Mouse (Mus musculus) limb, embryonic 15.5 days (tissue): Measurements from ENCODE around the gene Tnfrsf25. TPM values are rescaled to one million over a fixed set of nuclear protein-coding genes. Genes with fewer than 3 reads are reported as not detected.

Source experiments
- ATAC-seq: fragments of 200-750 bp; cut with Nextera tagmentation; 2 replicates; pipeline ENCODE4 v1.8.0; 2017; ENCODE audit warnings: low read depth, moderate TSS enrichment; ENCODE audit not compliant: insufficient number of reproducible peaks, low FRiP score, low TSS enrichment
- H3K27ac ChIP-seq: fragments of 300-500 bp; sonication (generic); 2 replicates; pipeline ENCODE4 v1.5.1; 2015; ENCODE audit warnings: moderate library complexity, mild to moderate bottlenecking, inconsistent platforms
- H3K27me3 ChIP-seq: fragments of 300-500 bp; sonication (generic); 2 replicates; pipeline ENCODE4 v1.6.1; 2015; ENCODE audit warnings: inconsistent platforms
- H3K36me3 ChIP-seq: fragments of 300-500 bp; sonication (generic); 2 replicates; pipeline ENCODE4 v1.6.1; 2015; ENCODE audit warnings: inconsistent platforms
- H3K4me1 ChIP-seq: fragments of 300-500 bp; sonication (generic); 2 replicates; pipeline ENCODE4 v1.6.1; 2015; ENCODE audit warnings: inconsistent platforms
- H3K4me2 ChIP-seq: fragments of 300-500 bp; sonication (generic); 2 replicates; pipeline ENCODE4 v1.6.1; 2015; ENCODE audit warnings: mild to moderate bottlenecking, inconsistent platforms
- H3K4me3 ChIP-seq: fragments of 300-500 bp; sonication (generic); 2 replicates; pipeline ENCODE4 v1.5.1; 2015; ENCODE audit warnings: mild to moderate bottlenecking, inconsistent platforms
- H3K9ac ChIP-seq: fragments of 300-500 bp; sonication (generic); 2 replicates; pipeline ENCODE4 v1.6.1; 2015; ENCODE audit warnings: inconsistent platforms
- H3K9me3 ChIP-seq: fragments of 300-500 bp; sonication (generic); 2 replicates; pipeline ENCODE4 v1.6.1; 2016; ENCODE audit warnings: inconsistent platforms
- WGBS: fragments of 180-500 bp; shearing (Covaris S2); methylation state at CpG from one replicate; pipeline ENCODE4 v1.1.7; 2015; 5-methylcytosine and 5-hydroxymethylcytosine counted together
- polyA plus RNA-seq: library from polyadenylated mRNA; unstranded; fragments of >200 nt; fragmentation: Nextera tagmentation; extraction: Ambion mirVana; gene quantifications from 2 replicates; pipeline ENCODE4 v1.2.1, GENCODE M21; 2015

The Tnfrsf25 gene
- polyA plus RNA-seq, 1 experiment from 2014 or later = 1.2 TPM

DNA sequence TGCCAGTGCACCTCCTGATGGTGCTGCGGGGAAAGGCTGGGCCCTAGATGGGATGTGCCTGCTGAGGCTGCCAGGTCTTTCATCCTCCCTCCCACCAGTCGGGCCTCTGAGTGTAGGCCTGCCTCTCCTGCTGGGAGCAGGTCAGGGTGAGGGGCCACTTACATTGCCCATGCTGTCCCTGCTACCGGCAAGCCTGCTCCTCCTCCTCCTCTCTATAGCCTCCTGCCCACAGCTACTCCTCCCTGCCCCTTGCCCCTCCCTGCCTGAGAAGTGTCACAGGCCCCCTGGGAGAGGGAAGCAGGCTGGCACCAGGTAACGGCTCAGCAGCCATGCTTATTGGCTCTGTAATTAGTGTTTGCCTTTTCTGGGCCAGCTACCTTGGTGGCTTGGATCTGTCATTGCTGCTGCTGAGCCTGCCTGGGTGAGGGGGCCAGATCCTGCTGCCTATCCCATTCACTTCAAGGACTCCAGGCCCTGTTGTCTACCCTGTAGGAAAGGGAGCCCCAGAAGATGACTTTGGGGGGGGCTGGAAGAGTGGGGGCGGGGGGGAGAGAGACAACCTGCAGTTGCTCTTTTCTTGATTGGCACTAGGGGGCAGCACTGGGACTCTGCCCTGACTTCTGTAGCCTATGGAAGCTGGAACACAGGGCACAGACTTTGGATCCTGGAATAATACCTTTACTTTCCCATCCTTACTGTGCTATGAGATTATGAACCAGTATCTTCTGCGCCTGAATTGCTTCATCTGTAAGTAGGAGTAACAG, 20.6 kb downstream of the Tnfrsf25 start:
- no peak overlapping the region for H3K27ac ChIP-seq
- H3K4me3 ChIP-seq = no peak overlapping the region
- no peak overlapping the region for H3K4me2 ChIP-seq
- WGBS = 34% methylated on average over 6 of the region's 6 CpGs
- ATAC-seq = no peak
- no peaks in the 10 kb centered on the region for H3K9me3 ChIP-seq
- peaks cover 71% of the 10 kb centered on the region for H3K27me3 ChIP-seq
- H3K36me3 ChIP-seq = no peaks in the 10 kb centered on the region
- no peak overlapping the region for H3K9ac ChIP-seq
- H3K4me1 ChIP-seq = peaks cover 22% of the 10 kb centered on the region

DNA sequence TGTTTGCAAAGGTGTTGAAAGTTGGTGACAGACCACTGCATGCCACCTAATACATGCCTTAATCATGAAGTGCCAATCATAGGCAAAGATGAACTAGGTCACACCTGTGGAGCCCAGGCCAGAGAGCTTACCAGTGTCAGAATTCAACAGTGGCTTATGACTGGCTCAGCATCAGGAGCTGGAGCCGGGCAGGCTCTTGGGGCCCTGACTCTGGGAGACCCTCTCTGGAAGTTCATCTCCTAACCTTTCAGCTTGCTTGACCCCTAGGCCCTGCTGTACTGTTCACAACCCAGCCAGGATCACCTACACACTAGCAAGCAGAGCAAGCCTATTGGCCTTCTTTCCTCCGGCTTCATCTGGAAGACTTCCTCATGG, 21.1 kb downstream of the Tnfrsf25 start:
- H3K4me2 ChIP-seq = no peak overlapping the region
- no peaks in the 10 kb centered on the region for H3K9me3 ChIP-seq
- H3K27ac ChIP-seq = no peak overlapping the region
- H3K4me3 ChIP-seq = no peak overlapping the region
- H3K36me3 ChIP-seq = no peaks in the 10 kb centered on the region
- WGBS = 94% methylated on average over 2 of the region's 2 CpGs
- no peak for ATAC-seq
- H3K9ac ChIP-seq = no peak overlapping the region
- peaks cover 70% of the 10 kb centered on the region for H3K27me3 ChIP-seq
- peaks cover 17% of the 10 kb centered on the region for H3K4me1 ChIP-seq

DNA sequence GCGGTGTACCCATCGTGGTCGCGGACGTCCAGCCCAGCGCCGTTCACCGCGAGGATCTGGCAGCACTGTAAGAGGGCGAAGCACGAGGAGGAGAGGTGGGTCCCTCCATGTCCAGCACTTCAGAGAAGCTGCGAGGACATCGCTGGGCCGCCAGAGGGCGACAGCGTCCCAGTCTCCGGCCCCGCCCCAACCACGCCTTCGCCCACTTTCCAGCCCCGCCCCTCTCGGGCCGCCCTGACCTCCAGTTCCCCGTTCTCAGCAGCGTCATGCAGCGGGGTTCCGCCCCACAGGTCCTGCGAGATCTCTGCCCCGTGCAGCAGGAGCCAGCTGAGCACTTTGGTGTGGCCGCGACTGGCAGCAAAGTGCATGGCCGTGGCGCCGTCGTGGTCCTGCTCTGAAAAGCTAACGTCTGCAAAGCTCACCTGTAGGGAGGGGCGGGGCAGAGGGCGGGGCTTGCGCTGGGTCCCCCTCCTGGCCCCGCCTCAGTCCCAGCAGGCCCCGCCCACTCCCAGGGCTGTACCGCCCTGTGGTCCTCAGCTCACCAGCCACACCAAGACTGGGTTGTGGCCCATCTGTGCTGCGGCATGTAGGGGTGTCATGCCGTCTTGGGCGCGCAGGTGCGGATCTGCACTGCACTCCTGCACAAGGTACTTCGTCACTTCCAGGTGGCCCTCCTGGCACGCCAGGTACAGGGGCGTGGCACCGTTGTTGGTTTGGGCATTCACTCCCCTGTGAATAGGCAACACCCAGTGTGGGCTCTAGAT, 22.9 kb downstream of the Tnfrsf25 start:
- Histone ChIP-seq H3K4me1 (peaks cover 9% of the 10 kb centered on the region), H3K4me3 (peak overlapping the region; percentile 49), H3K27ac (no peak overlapping the region), H3K9ac (no peak overlapping the region), H3K4me2 (peak overlapping the region; percentile 82), H3K9me3 (no peaks in the 10 kb centered on the region), H3K27me3 (peaks cover 59% of the 10 kb centered on the region), H3K36me3 (no peaks in the 10 kb centered on the region)
- WGBS = 3% methylated on average over 50 of the region's 51 CpGs
- ATAC-seq = peak; percentile 66

DNA sequence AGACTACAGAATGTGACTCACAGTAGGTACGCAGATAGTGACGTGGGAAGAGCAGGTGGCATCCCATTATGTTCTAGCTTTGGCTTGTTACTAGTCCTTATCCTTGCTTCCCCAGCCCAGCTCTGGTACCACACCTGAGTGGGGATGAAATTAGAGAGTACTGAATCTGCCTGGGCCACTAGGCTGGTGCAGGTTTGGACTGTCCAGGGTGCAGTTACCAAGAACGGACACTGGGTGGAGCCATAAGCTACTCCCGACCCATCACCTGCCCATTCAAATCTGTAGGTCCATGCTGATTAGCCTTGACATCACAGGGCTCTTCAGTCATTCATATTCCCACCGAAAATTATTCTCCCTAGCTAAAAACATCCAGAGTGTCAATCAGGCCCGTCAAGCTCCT, 24.7 kb downstream of the Tnfrsf25 start:
- Histone ChIP-seq H3K9ac (no peak overlapping the region), H3K9me3 (no peaks in the 10 kb centered on the region), H3K27me3 (peaks cover 48% of the 10 kb centered on the region), H3K4me1 (peaks cover 9% of the 10 kb centered on the region), H3K36me3 (no peaks in the 10 kb centered on the region), H3K27ac (no peak overlapping the region), H3K4me3 (no peak overlapping the region), H3K4me2 (no peak overlapping the region)
- ATAC-seq = no peak
- WGBS = 29% methylated on average over 6 of the region's 6 CpGs

DNA sequence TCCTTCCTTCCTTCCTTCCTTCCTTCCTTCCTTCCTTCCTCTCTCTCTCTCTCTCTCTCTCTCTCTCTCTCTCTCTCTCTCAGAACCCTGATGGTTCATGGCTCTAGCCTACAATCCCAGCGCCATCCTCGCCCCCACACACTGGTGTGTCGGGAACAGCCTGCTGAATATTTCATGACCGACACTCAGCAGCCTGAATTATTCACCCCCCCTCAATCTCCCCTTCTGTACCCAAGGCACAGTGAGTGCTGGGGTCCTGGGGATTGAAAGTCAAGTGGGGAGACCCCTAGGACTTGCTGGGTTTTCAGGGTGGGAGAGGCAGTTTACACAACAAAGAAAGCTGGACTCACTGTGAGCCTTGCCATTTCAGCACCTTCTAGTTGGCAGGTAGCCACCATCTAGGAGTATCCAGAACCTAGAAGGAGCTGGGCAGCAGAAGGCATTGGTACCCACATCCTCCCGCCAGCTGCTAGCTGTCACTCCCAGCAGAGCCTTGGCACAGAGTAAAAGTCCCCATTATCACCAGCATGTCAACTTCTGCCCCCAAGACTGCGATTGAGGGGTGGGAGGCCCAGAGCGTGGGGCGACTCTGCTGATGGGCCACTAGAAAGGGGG, 25.9 kb downstream of the Tnfrsf25 start:
- Histone ChIP-seq H3K36me3 (no peaks in the 10 kb centered on the region), H3K4me3 (no peak overlapping the region), H3K9me3 (no peaks in the 10 kb centered on the region), H3K4me1 (peaks cover 9% of the 10 kb centered on the region), H3K27ac (no peak overlapping the region), H3K9ac (no peak overlapping the region), H3K27me3 (peaks cover 42% of the 10 kb centered on the region), H3K4me2 (no peak overlapping the region)
- ATAC-seq = no peak
- WGBS = 74% methylated on average over 8 of the region's 8 CpGs

DNA sequence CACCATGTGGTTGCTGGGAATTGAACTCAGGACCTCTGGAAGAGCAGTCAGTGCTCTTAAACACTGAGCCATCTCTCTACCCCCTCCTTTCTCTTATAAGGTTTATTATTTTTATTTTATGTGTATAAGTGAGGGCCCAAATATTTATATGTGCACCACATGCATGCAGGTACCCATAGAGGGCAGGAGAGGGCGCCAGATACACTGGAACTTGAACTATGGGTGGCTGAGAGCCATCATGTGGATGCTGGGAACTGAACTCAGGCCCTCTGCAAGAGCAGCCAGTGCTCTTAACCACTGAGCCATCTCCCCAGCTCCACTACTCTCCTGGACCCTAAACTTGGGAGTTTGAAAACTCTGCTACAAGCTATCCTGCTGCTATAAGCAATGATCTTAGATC, 27.9 kb downstream of the Tnfrsf25 start:
- ATAC-seq = no peak
- Histone ChIP-seq H3K4me2 (no peak overlapping the region), H3K9me3 (no peaks in the 10 kb centered on the region), H3K9ac (no peak overlapping the region), H3K27ac (no peak overlapping the region), H3K36me3 (no peaks in the 10 kb centered on the region), H3K4me1 (peaks cover 5% of the 10 kb centered on the region), H3K27me3 (peaks cover 39% of the 10 kb centered on the region), H3K4me3 (no peak overlapping the region)
- 28% methylated on average over 1 of the region's 1 CpGs for WGBS

DNA sequence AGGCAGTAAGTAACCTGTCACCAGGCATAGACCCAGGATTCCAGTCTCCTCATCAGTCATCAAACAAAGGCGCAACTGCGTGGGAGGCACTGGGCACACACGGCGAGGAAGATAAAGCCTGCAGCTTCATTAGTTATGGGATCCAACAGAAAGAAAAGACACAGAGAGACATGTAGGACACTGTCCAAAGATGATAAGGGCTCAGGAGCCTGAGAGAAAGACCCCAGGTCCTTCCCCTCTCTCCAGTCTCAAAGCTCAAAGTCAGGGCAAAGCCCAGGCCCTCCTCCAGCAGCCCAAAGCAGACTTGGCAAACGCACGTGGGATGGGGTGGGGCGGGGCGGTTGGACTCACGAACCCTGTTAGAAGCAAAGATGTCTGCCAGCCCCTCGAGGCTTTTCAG, 29.7 kb downstream of the Tnfrsf25 start:
- H3K9me3 ChIP-seq = no peaks in the 10 kb centered on the region
- no peak overlapping the region for H3K27ac ChIP-seq
- no peak overlapping the region for H3K4me2 ChIP-seq
- ATAC-seq = no peak
- WGBS = 68% methylated on average over 10 of the region's 10 CpGs
- no peak overlapping the region for H3K9ac ChIP-seq
- no peak overlapping the region for H3K4me3 ChIP-seq
- no peaks in the 10 kb centered on the region for H3K4me1 ChIP-seq
- H3K36me3 ChIP-seq = no peaks in the 10 kb centered on the region
- peaks cover 45% of the 10 kb centered on the region for H3K27me3 ChIP-seq

DNA sequence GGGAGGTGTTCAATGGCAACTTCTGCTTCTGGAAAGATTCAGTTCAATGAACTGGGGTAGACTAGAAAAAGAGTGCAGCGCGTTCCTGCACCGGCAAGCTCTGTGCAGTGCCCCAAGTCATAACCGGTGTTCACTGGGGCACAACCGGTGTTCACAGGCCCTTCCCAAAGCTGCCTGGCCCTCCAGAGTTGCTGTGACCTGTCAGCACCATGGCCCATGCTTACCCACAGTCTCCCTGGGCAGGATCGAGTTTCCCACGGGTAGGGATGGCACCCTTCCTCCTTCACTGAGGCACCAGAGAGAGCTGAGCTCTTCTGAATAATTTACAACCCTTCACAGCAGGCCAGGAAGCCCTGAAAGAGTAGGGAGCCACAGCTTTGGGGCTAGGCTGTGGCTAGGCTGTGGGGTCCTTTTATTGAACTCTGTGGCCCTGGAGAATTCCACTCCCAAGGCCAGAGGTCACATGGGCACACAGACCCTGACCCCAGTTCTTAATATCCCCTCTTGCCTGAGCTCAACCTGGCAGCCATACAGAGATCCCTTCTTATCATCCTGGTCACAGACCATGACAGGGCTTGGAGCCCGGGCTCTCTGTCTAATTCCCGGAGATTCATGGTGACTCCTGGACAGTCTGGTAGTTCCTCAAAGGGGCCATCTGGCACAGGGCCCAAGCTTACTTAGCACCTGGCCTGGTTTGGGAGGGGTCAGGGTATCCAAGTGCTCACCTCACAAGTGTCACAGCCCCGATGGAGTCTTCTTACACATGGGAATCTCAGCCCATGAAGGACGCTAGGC, 30.5 kb downstream of the Tnfrsf25 start:
- Histone ChIP-seq H3K27ac (no peak overlapping the region), H3K4me2 (no peak overlapping the region), H3K4me3 (no peak overlapping the region), H3K4me1 (no peaks in the 10 kb centered on the region), H3K27me3 (peaks cover 45% of the 10 kb centered on the region), H3K36me3 (no peaks in the 10 kb centered on the region), H3K9ac (no peak overlapping the region), H3K9me3 (no peaks in the 10 kb centered on the region)
- WGBS = 49% methylated on average over 11 of the region's 11 CpGs
- no peak for ATAC-seq

DNA sequence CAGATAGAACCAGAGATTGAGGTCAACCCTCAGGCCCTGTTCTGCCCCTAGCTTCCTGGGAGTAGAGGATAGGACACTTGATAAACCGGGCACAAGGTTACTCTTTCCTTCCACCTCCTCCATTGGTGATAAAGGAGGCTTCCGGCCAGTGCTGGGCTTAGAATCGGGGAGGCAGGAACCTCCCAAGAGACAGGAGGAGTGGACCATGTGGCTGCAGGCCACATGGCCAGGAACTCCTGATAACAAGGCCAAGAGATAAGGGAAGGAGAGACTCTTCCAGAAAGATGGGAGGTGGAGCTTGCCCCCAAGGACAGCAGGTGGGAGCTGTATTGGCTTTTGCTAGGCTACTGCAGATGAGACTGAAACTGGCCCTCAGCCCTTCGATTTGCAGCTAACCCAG, 34.8 kb downstream of the Tnfrsf25 start:
- Histone ChIP-seq H3K9ac (no peak overlapping the region), H3K4me3 (no peak overlapping the region), H3K36me3 (no peaks in the 10 kb centered on the region), H3K27me3 (peaks cover 76% of the 10 kb centered on the region), H3K27ac (no peak overlapping the region), H3K4me1 (peaks cover 17% of the 10 kb centered on the region), H3K9me3 (no peaks in the 10 kb centered on the region), H3K4me2 (no peak overlapping the region)
- no peak for ATAC-seq
- 79% methylated on average over 4 of the region's 4 CpGs for WGBS

DNA sequence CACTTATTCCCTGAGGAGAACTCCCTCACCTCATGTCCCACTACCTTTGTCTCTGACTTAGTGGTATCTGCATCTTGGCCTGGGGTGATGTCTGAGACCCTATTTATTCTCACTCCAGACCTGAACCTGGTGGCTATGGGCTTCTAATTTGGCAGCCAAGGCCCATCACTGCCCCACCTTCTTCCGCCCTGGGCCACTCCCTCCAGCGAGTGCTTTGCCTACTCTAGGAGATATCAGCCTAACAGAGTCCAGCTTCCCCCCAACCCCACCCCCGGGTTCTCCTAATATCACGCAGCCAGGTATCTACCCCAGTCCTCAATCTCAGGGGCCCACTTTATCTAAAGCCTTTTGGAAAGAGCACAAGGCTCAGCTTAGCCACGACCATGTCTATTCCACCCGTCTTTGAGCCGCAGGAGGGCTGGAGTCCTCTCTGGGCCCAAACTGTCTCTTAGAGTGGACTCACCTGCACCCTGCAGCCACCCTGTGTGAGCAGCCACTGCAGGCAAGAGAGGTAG, 35.8 kb downstream of the Tnfrsf25 start:
- whole genome bisulfite sequencing = 23% methylated on average over 7 of the region's 7 CpGs
- peaks cover 17% of the 10 kb centered on the region for H3K4me1 ChIP-seq
- peak overlapping the region; percentile 37 for H3K4me3 ChIP-seq
- H3K27me3 ChIP-seq = peaks cover 72% of the 10 kb centered on the region
- no peak overlapping the region for H3K27ac ChIP-seq
- no peak overlapping the region for H3K9ac ChIP-seq
- ATAC-seq = no peak
- H3K9me3 ChIP-seq = no peaks in the 10 kb centered on the region
- H3K4me2 ChIP-seq = peak overlapping the region; percentile 53
- H3K36me3 ChIP-seq = no peaks in the 10 kb centered on the region

DNA sequence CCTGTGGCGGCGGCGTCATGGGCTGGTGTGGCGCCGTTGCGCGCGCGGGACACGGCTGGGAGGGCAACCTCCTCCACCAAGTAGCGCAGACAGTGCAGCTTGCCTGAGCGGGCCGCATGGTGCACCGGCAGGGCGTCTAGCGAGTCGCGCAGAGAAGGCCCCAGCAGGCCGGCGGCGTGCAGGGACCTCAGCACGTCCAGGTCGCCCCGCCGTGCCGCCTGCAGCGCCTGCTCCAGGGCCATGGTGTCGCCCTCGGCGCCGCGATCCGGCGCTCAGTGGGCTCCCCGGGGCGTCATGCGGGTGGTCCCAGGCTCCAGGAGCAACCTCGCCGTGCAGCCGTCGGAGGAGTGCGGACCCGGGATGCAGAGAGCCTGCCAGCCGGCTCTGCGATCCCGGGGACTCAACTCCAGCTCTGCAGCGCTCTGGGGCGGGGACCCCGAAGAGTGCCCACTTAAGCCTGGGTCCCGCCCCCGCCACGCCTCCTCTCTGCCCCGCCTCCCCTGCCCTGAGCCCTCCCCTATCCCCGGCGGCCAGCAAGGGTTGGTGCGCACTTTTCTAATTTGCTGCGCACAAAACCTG, 36.3 kb downstream of the Tnfrsf25 start, which contains the start of gene Espn:
Gene Espn (minus strand): TSS at position 406 of the 579 bp plus-strand sequence.
- Histone ChIP-seq H3K4me2 (peak within 1 kb of the TSS; percentile 53), H3K27me3 (peaks cover 70% of the 10 kb centered on the region), H3K9me3 (no peaks in the 10 kb centered on the region), H3K4me3 (peak within 1 kb of the TSS; percentile 37), H3K4me1 (peaks cover 17% of the 10 kb centered on the region), H3K36me3 (no peaks in the 10 kb centered on the region), H3K9ac (no peak within 1 kb of the TSS), H3K27ac (no peak within 1 kb of the TSS)
- WGBS = under 1% methylated on average over 57 of the region's 57 CpGs
- peak; percentile 59; the same call in 1 of the 2 replicates for ATAC-seq
